Mouse (Mus musculus): ENCODE measurements around the gene Ubald2.

DNA sequence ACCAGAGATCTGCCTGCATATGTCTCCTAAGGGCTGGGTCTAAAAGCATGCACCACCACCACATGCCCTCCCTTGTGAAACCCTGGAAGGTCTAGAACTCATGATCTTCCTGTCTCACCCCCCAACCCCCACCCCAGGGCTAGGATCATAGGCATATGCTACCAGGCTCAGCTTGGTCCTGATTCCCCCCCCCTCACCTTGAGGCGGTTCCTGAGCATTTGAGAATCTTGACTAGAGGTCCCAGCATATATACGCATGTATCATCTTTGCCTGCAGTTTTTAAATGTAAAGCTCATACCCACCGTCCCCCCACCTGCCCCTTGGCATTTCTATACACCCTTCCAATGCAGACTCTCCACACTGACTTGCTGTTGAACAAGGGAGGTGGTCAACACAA is 37.0 kb upstream of the Ubald2 start:
- TF ChIP-seq POLR2A (IDR thresholded peaks at IDR 0.05; ENCODE audit: extremely low read depth, insufficient read depth, low read length) (no peak), CTCF (IDR thresholded peaks at IDR 0.05; ENCODE audit: low read depth, low read length) (no peak)
